Mouse (Mus musculus) embryonic fibroblast, embryonic 13.5 days (primary cell): ENCODE results near the gene Cyren.

Experiments
- CTCF ChIP-seq: IDR thresholded peaks from 2 replicates; pipeline ENCODE4 v1.5.1; 2011; ENCODE audit warnings: mild to moderate bottlenecking, control low read depth, low read length, moderate library complexity, borderline replicate concordance; ENCODE audit not compliant: insufficient read depth
- POLR2A ChIP-seq: IDR thresholded peaks from 2 replicates; pipeline ENCODE4 v1.6.1; 2011; ENCODE audit warnings: low read depth, mild to moderate bottlenecking, control low read depth, low read length, moderate library complexity

DNA sequence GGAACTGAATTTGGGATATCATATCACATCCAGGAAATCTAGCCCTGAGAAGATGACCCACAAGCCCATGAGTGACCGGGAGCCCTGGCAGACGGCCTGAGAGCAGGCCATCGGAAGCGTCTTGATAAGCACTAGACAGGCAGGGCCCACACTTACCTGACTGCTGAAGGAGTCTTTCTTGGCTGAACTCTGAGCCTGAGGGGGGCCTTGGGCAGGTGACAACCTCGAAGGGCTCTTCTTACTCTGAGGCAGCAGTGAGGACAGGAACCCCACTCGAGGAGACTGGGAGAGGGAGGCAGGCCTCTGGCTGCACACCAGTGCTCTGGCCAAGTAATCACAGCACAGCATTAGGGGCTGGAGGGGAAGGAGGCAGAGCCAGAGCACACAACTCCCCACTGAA, 26.5 kb upstream of the Cyren start:
- TF ChIP-seq POLR2A (no peak), CTCF (no peak)
